Mouse (Mus musculus) right cerebral cortex, postnatal 4 days (tissue): ENCODE data around the gene Atr.

Experiments used
- DNase-seq: peaks from one replicate; pipeline ENCODE4 v3.0.0-alpha.2; 2022

Gene Atr

GRCm38 (mm10) chr9:95857414-95858026 lies at the start of gene Atr:
Gene Atr, plus strand, starts transcription at chr9:95857597.
- DNase-seq: peak; percentile 89

GRCm38 (mm10) chr9:95809596-95809995 lies 47.8 kb upstream of the Atr start:
- DNase-seq: no peak

GRCm38 (mm10) chr9:95811817-95812216 lies 45.6 kb upstream of the Atr start:
- DNase-seq: no peak

GRCm38 (mm10) chr9:95813721-95814531 lies 43.5 kb upstream of the Atr start:
- DNase-seq: no peak

- no peak for DNase-seq
Observed at GRCm38 (mm10) chr9:95815015-95815673, 42.3 kb upstream of the Atr start.

- DNase-seq: no peak
Observed at GRCm38 (mm10) chr9:95815706-95816105, 41.7 kb upstream of the Atr start.

GRCm38 (mm10) chr9:95822531-95822930 lies 34.9 kb upstream of the Atr start:
- DNase-seq: no peak

GRCm38 (mm10) chr9:95827565-95827964 lies 29.8 kb upstream of the Atr start:
- DNase-seq: no peak

- DNase-seq: no peak
Observed at GRCm38 (mm10) chr9:95832758-95833157, 24.6 kb upstream of the Atr start.

GRCm38 (mm10) chr9:95834799-95835198 lies 22.6 kb upstream of the Atr start:
- DNase-seq: no peak

- DNase-seq: no peak
Observed at GRCm38 (mm10) chr9:95835741-95836140, 21.7 kb upstream of the Atr start.

- DNase-seq: no peak
Observed at GRCm38 (mm10) chr9:95839424-95839823, 18.0 kb upstream of the Atr start.

GRCm38 (mm10) chr9:95844825-95845460 lies 12.5 kb upstream of the Atr start, which contains the start of gene Pls1:
Gene Pls1, minus strand, starts transcription at chr9:95845311.
- peak; percentile 86 for DNase-seq

- DNase-seq: no peak
Observed at GRCm38 (mm10) chr9:95845711-95846110, 11.7 kb upstream of the Atr start.

GRCm38 (mm10) chr9:95851671-95852070 lies 5.7 kb upstream of the Atr start:
- no peak for DNase-seq

- peak; percentile 90 for DNase-seq
Observed at GRCm38 (mm10) chr9:95852896-95853295, 4.5 kb upstream of the Atr start.

GRCm38 (mm10) chr9:95854891-95855290 lies 2.5 kb upstream of the Atr start:
- DNase-seq: no peak

GRCm38 (mm10) chr9:95856004-95856403 lies 1.4 kb upstream of the Atr start:
- DNase-seq: no peak

GRCm38 (mm10) chr9:95858027-95858570 lies 702 bp downstream of the Atr start:
- no peak for DNase-seq

- no peak for DNase-seq
Observed at GRCm38 (mm10) chr9:95878246-95878645, 20.8 kb downstream of the Atr start.

- DNase-seq: no peak
Observed at GRCm38 (mm10) chr9:95882751-95883150, 25.4 kb downstream of the Atr start.

GRCm38 (mm10) chr9:95897392-95897791 lies 40.0 kb downstream of the Atr start:
- DNase-seq: no peak

GRCm38 (mm10) chr9:95932855-95933254 lies 75.5 kb downstream of the Atr start:
- no peak for DNase-seq
